Mouse (Mus musculus): ENCODE measurements around the gene Ramp2. TPM values are rescaled to one million over a fixed set of nuclear protein-coding genes. Genes with fewer than 3 reads are reported as not detected.
A peak's percentile ranks its signal among the peaks of the same experiment; 100 is the strongest.

Ramp2 gene
- polyA plus RNA-seq, 1 experiment from 2014 or later, result 100 TPM

- Histone ChIP-seq H3K27me3 (replicated peaks; ENCODE audit: control insufficient read depth, insufficient read depth, low read length) (no peaks in the 10 kb centered on the region), H3K27ac (ENCODE audit: low read depth, low read length) (no peak overlapping the region), H3K4me3 (ENCODE audit: low read length) (no peak overlapping the region), H3K9ac (ENCODE audit: low read depth, low read length) (no peak overlapping the region), H3K9me3 (ENCODE audit: control insufficient read depth, low read length) (no peaks in the 10 kb centered on the region), H3K36me3 (ENCODE audit: control insufficient read depth, insufficient read depth, low read length) (no peaks in the 10 kb centered on the region), H3K4me1 (ENCODE audit: control insufficient read depth, insufficient read depth, low read depth, low read length) (peaks cover 5% of the 10 kb centered on the region; the same call in 1 of the 2 replicates), H3K4me2 (ENCODE audit: low read length) (no peak overlapping the region)
- 94% methylated on average over 3 of the region's 3 CpGs for WGBS
- ATAC-seq, result no peak
These were observed 21.5 kb upstream of the Ramp2 start for GRCm38 (mm10) chr11:101224337-101224736.

GRCm38 (mm10) chr11:101225331-101226064, 20.3 kb upstream of the Ramp2 start:
- WGBS, result 18% methylated on average over 25 of the region's 25 CpGs
- no peaks in the 10 kb centered on the region for H3K27me3 ChIP-seq (replicated peaks; ENCODE audit: control insufficient read depth, insufficient read depth, low read length)

GRCm38 (mm10) chr11:101226065-101226701, 19.6 kb upstream of the Ramp2 start, which contains the start of gene Ezh1:
Gene Ezh1 (minus strand): TSS chr11:101226463.
- H3K9ac ChIP-seq (ENCODE audit: low read depth, low read length), result peak within 1 kb of the TSS; percentile 90
- 1% methylated on average over 44 of the region's 56 CpGs for WGBS
- H3K36me3 ChIP-seq (ENCODE audit: control insufficient read depth, insufficient read depth, low read length), result no peaks in the 10 kb centered on the region
- peak within 1 kb of the TSS; percentile 61; the same call in 1 of the 2 replicates for H3K27ac ChIP-seq (ENCODE audit: low read depth, low read length)
- H3K4me2 ChIP-seq (ENCODE audit: low read length), result peak within 1 kb of the TSS; percentile 82
- peak; percentile 97 for ATAC-seq
- H3K9me3 ChIP-seq (ENCODE audit: control insufficient read depth, low read length), result no peaks in the 10 kb centered on the region
- H3K4me3 ChIP-seq (ENCODE audit: low read length), result peak within 1 kb of the TSS; percentile 84
- peaks cover 7% of the 10 kb centered on the region for H3K4me1 ChIP-seq (ENCODE audit: control insufficient read depth, insufficient read depth, low read depth, low read length)
- no peaks in the 10 kb centered on the region for H3K27me3 ChIP-seq (replicated peaks; ENCODE audit: control insufficient read depth, insufficient read depth, low read length)

More at GRCm38 (mm10) chr11:101225331-101226064, 20.3 kb upstream of the Ramp2 start:
- H3K4me3 ChIP-seq (ENCODE audit: low read length), result peak overlapping the region; percentile 84
- ATAC-seq, result no peak
- peak overlapping the region; percentile 82 for H3K4me2 ChIP-seq (ENCODE audit: low read length)
- H3K9me3 ChIP-seq (ENCODE audit: control insufficient read depth, low read length), result no peaks in the 10 kb centered on the region
- H3K4me1 ChIP-seq (ENCODE audit: control insufficient read depth, insufficient read depth, low read depth, low read length), result peaks cover 7% of the 10 kb centered on the region
- peak overlapping the region; percentile 61; the same call in 1 of the 2 replicates for H3K27ac ChIP-seq (ENCODE audit: low read depth, low read length)
- no peaks in the 10 kb centered on the region for H3K36me3 ChIP-seq (ENCODE audit: control insufficient read depth, insufficient read depth, low read length)
- peak overlapping the region; percentile 90 for H3K9ac ChIP-seq (ENCODE audit: low read depth, low read length)

- no peaks in the 10 kb centered on the region for H3K36me3 ChIP-seq (ENCODE audit: control insufficient read depth, insufficient read depth, low read length)
- 0 out of 2 replicates have a peak overlapping the region, but pooled peaks have one; percentile 1 for H3K27ac ChIP-seq (ENCODE audit: low read depth, low read length)
- ATAC-seq, result no peak
- no peak overlapping the region for H3K9ac ChIP-seq (ENCODE audit: low read depth, low read length)
- no peak overlapping the region for H3K4me2 ChIP-seq (ENCODE audit: low read length)
- peaks cover 7% of the 10 kb centered on the region for H3K4me1 ChIP-seq (ENCODE audit: control insufficient read depth, insufficient read depth, low read depth, low read length)
- no peaks in the 10 kb centered on the region for H3K9me3 ChIP-seq (ENCODE audit: control insufficient read depth, low read length)
- H3K27me3 ChIP-seq (replicated peaks; ENCODE audit: control insufficient read depth, insufficient read depth, low read length), result no peaks in the 10 kb centered on the region
- WGBS, result 21% methylated on average over 8 of the region's 8 CpGs
- no peak overlapping the region for H3K4me3 ChIP-seq (ENCODE audit: low read length)
These were observed 16.4 kb upstream of the Ramp2 start for GRCm38 (mm10) chr11:101229361-101229900.

- H3K4me2 ChIP-seq (ENCODE audit: low read length), result no peak overlapping the region
- peaks cover 6% of the 10 kb centered on the region for H3K4me1 ChIP-seq (ENCODE audit: control insufficient read depth, insufficient read depth, low read depth, low read length)
- H3K27me3 ChIP-seq (replicated peaks; ENCODE audit: control insufficient read depth, insufficient read depth, low read length), result no peaks in the 10 kb centered on the region
- no peak overlapping the region for H3K4me3 ChIP-seq (ENCODE audit: low read length)
- no peak for ATAC-seq
- WGBS, result 26% methylated on average over 2 of the region's 2 CpGs
- H3K27ac ChIP-seq (ENCODE audit: low read depth, low read length), result peak overlapping the region; percentile 70; the same call in 1 of the 2 replicates
- H3K9me3 ChIP-seq (ENCODE audit: control insufficient read depth, low read length), result no peaks in the 10 kb centered on the region
- no peak overlapping the region for H3K9ac ChIP-seq (ENCODE audit: low read depth, low read length)
- no peaks in the 10 kb centered on the region for H3K36me3 ChIP-seq (ENCODE audit: control insufficient read depth, insufficient read depth, low read length)
These were observed 15.7 kb upstream of the Ramp2 start for GRCm38 (mm10) chr11:101230061-101230511.

GRCm38 (mm10) chr11:101230526-101230925, 15.3 kb upstream of the Ramp2 start:
- no peak overlapping the region for H3K4me3 ChIP-seq (ENCODE audit: low read length)
- H3K27me3 ChIP-seq (replicated peaks; ENCODE audit: control insufficient read depth, insufficient read depth, low read length), result no peaks in the 10 kb centered on the region
- no peaks in the 10 kb centered on the region for H3K9me3 ChIP-seq (ENCODE audit: control insufficient read depth, low read length)
- peak overlapping the region; percentile 1; the same call in 1 of the 2 replicates for H3K4me2 ChIP-seq (ENCODE audit: low read length)
- H3K27ac ChIP-seq (ENCODE audit: low read depth, low read length), result peak overlapping the region; percentile 70
- H3K9ac ChIP-seq (ENCODE audit: low read depth, low read length), result no peak overlapping the region
- ATAC-seq, result no peak
- 23% methylated on average over 5 of the region's 5 CpGs for WGBS
- H3K36me3 ChIP-seq (ENCODE audit: control insufficient read depth, insufficient read depth, low read length), result no peaks in the 10 kb centered on the region
- H3K4me1 ChIP-seq (ENCODE audit: control insufficient read depth, insufficient read depth, low read depth, low read length), result peaks cover 4% of the 10 kb centered on the region

- peak overlapping the region; percentile 70 for H3K27ac ChIP-seq (ENCODE audit: low read depth, low read length)
- H3K4me2 ChIP-seq (ENCODE audit: low read length), result peak overlapping the region; percentile 15; the same call in 1 of the 2 replicates
- ATAC-seq, result no peak
- H3K27me3 ChIP-seq (replicated peaks; ENCODE audit: control insufficient read depth, insufficient read depth, low read length), result no peaks in the 10 kb centered on the region
- whole genome bisulfite sequencing, result 17% methylated on average over 18 of the region's 18 CpGs
- no peak overlapping the region for H3K4me3 ChIP-seq (ENCODE audit: low read length)
- no peaks in the 10 kb centered on the region for H3K9me3 ChIP-seq (ENCODE audit: control insufficient read depth, low read length)
- H3K36me3 ChIP-seq (ENCODE audit: control insufficient read depth, insufficient read depth, low read length), result no peaks in the 10 kb centered on the region
- H3K4me1 ChIP-seq (ENCODE audit: control insufficient read depth, insufficient read depth, low read depth, low read length), result peaks cover 4% of the 10 kb centered on the region; the same call in 1 of the 2 replicates
- H3K9ac ChIP-seq (ENCODE audit: low read depth, low read length), result no peak overlapping the region
These were observed 14.6 kb upstream of the Ramp2 start for GRCm38 (mm10) chr11:101230991-101231871.

- no peak for ATAC-seq
- no peaks in the 10 kb centered on the region for H3K9me3 ChIP-seq (ENCODE audit: control insufficient read depth, low read length)
- no peak overlapping the region for H3K9ac ChIP-seq (ENCODE audit: low read depth, low read length)
- no peaks in the 10 kb centered on the region for H3K36me3 ChIP-seq (ENCODE audit: control insufficient read depth, insufficient read depth, low read length)
- H3K4me2 ChIP-seq (ENCODE audit: low read length), result no peak overlapping the region
- H3K27ac ChIP-seq (ENCODE audit: low read depth, low read length), result no peak overlapping the region
- H3K4me3 ChIP-seq (ENCODE audit: low read length), result no peak overlapping the region
- 59% methylated on average over 6 of the region's 6 CpGs for WGBS
- no peaks in the 10 kb centered on the region for H3K27me3 ChIP-seq (replicated peaks; ENCODE audit: control insufficient read depth, insufficient read depth, low read length)
- peaks cover 4% of the 10 kb centered on the region; the same call in 1 of the 2 replicates for H3K4me1 ChIP-seq (ENCODE audit: control insufficient read depth, insufficient read depth, low read depth, low read length)
These were observed 13.6 kb upstream of the Ramp2 start for GRCm38 (mm10) chr11:101232010-101232839.

Measured in hindbrain, embryonic 16.5 days (tissue).